Mouse (Mus musculus) liver, embryonic 14.5 days (tissue): ENCODE data around the gene Pmf1.

Source experiments
- CTCF ChIP-seq: IDR thresholded peaks from 2 replicates; pipeline ENCODE4 v1.5.1; 2016; ENCODE audit warnings: antibody characterized with exemption, low read depth, control low read depth
- EP300 ChIP-seq: IDR thresholded peaks from 2 replicates; pipeline ENCODE4 v1.6.1; 2016; ENCODE audit warnings: antibody characterized with exemption, low read depth

- TF ChIP-seq EP300 (no peak), CTCF (no peak)
These were observed 7.9 kb upstream of the Pmf1 start for GRCm38 (mm10) chr3:88418016-88418415.
